Mouse (Mus musculus) CH12.LX (cell line): ENCODE measurements around the gene Exph5. TPM values are rescaled to one million over a fixed set of nuclear protein-coding genes. Genes with fewer than 3 reads are reported as not detected.
A peak's percentile ranks its signal among the peaks of the same experiment; 100 is the strongest.

Experiments used
- DNase-seq: peaks from one replicate; pipeline ENCODE4 v3.0.0-alpha.2; 2013; ENCODE audit errors: extremely low read depth
- H3K27ac ChIP-seq: 2 replicates; pipeline ENCODE4 v1.5.1; 2012; ENCODE audit warnings: low read depth, mild to moderate bottlenecking, control low read depth, moderate library complexity; ENCODE audit not compliant: insufficient read depth
- H3K27me3 ChIP-seq: replicated peaks from 2 replicates; pipeline ENCODE3; 2012; ENCODE audit warnings: inconsistent platforms
- H3K36me3 ChIP-seq, 2 experiments: replicated peaks in 1 of 2; 2 replicates each; pipeline versions ENCODE3 to v1.6.1; 2012; ENCODE audit warnings: inconsistent platforms in 1 of 2, low read length in 1 of 2, mild to moderate bottlenecking in 1 of 2, mixed read lengths in 1 of 2, moderate library complexity in 1 of 2; ENCODE audit not compliant: control insufficient read depth in 1 of 2, insufficient read depth in 1 of 2
- H3K4me1 ChIP-seq, 2 experiments: 2 replicates each; pipeline ENCODE4 v1.6.1; 2012; ENCODE audit warnings: inconsistent platforms in 1 of 2, moderate library complexity in 1 of 2; ENCODE audit not compliant: insufficient read depth in 2 of 2, control insufficient read depth in 1 of 2
- H3K4me2 ChIP-seq: 2 replicates; pipeline ENCODE4 v1.6.1; 2012; ENCODE audit warnings: low read depth, mild to moderate bottlenecking, control low read depth; ENCODE audit not compliant: poor library complexity, insufficient read depth, severe bottlenecking
- H3K4me3 ChIP-seq, 3 experiments: fragments of 150-350 bp in 1 of 3; sonication (generic) in 1 of 3; replicated peaks in 1 of 3; 2 replicates each; pipeline versions ENCODE3 to v1.5.1; 2011 to 2012; ENCODE audit warnings: low read depth in 2 of 3, low read length in 2 of 3, mild to moderate bottlenecking in 2 of 3, moderate library complexity in 2 of 3, control low read depth in 1 of 3, improper control_type of control experiment in 1 of 3, inconsistent platforms in 1 of 3, mixed read lengths in 1 of 3; ENCODE audit not compliant: poor library complexity in 1 of 3
- H3K79me2 ChIP-seq: replicated peaks from 2 replicates; pipeline ENCODE4 v1.6.1; 2012; ENCODE audit warnings: mild to moderate bottlenecking, moderate library complexity; ENCODE audit not compliant: control insufficient read depth, poor library complexity, insufficient read depth, severe bottlenecking; ENCODE audit errors: extremely low read depth
- H3K9ac ChIP-seq: 2 replicates; pipeline ENCODE4 v1.6.1; 2012; ENCODE audit warnings: low read depth, mild to moderate bottlenecking, control low read depth, moderate library complexity; ENCODE audit not compliant: insufficient read depth
- H3K9me3 ChIP-seq: replicated peaks from 2 replicates; pipeline ENCODE3; 2012; ENCODE audit warnings: low read length, inconsistent platforms, mixed read lengths
- CHD2 ChIP-seq: IDR thresholded peaks from 2 replicates; pipeline ENCODE4 v1.6.1; 2011; ENCODE audit warnings: low read length, improper control_type of control experiment
- CTCF ChIP-seq, 2 experiments: IDR thresholded peaks in 1 of 2; conservative IDR thresholded peaks in 1 of 2; 2 replicates each; pipeline ENCODE4 v1.5.1; 2011 to 2012; ENCODE audit warnings: low read depth in 2 of 2, low read length in 2 of 2, improper control_type of control experiment in 1 of 2, inconsistent platforms in 1 of 2, mild to moderate bottlenecking in 1 of 2, moderate library complexity in 1 of 2
- ELF1 ChIP-seq: IDR thresholded peaks from 2 replicates; pipeline ENCODE4 v1.6.1; 2014; ENCODE audit warnings: low read depth, mild to moderate bottlenecking, inconsistent platforms, low read length, improper control_type of control experiment
- EP300 ChIP-seq: IDR thresholded peaks from 2 replicates; pipeline ENCODE4 v1.6.1; 2011; ENCODE audit warnings: low read length, improper control_type of control experiment
- GABPA ChIP-seq: IDR thresholded peaks from 2 replicates; pipeline ENCODE4 v1.6.1; 2012; ENCODE audit warnings: low read depth, low read length, improper control_type of control experiment, inconsistent platforms; ENCODE audit not compliant: insufficient replicate concordance
- HCFC1 ChIP-seq: IDR thresholded peaks from 2 replicates; pipeline ENCODE4 v1.6.1; 2012; ENCODE audit warnings: low read depth, mild to moderate bottlenecking, inconsistent platforms, low read length, improper control_type of control experiment
- MAFK ChIP-seq: IDR thresholded peaks from 2 replicates; pipeline ENCODE4 v1.6.1; 2011; ENCODE audit warnings: low read length, improper control_type of control experiment; ENCODE audit not compliant: insufficient replicate concordance
- POLR2AphosphoS2 ChIP-seq: IDR thresholded peaks from 2 replicates; pipeline ENCODE4 v1.6.1; 2011; ENCODE audit warnings: low read depth, low read length, improper control_type of control experiment
- RAD21 ChIP-seq: IDR thresholded peaks from 2 replicates; pipeline ENCODE4 v1.6.1; 2011; ENCODE audit warnings: low read depth, mild to moderate bottlenecking, low read length, improper control_type of control experiment, moderate library complexity
- SMC3 ChIP-seq: IDR thresholded peaks from 2 replicates; pipeline ENCODE4 v1.6.1; 2011; ENCODE audit warnings: low read depth, low read length, improper control_type of control experiment
- TBP ChIP-seq: conservative IDR thresholded peaks from 2 replicates; pipeline ENCODE4 v1.6.1; 2011; ENCODE audit warnings: low read depth, low read length, improper control_type of control experiment
- ZMIZ1 ChIP-seq: IDR thresholded peaks from 2 replicates; pipeline ENCODE4 v1.6.1; 2012; ENCODE audit warnings: low read depth, mild to moderate bottlenecking, inconsistent platforms, low read length, improper control_type of control experiment
- ZNF384 ChIP-seq: IDR thresholded peaks from 2 replicates; pipeline ENCODE4 v1.6.1; 2012; ENCODE audit warnings: low read depth, low read length, improper control_type of control experiment, inconsistent platforms
- dilution Hi-C: fragments of 300-500 bp; cut with MboI; formaldehyde crosslinking; loops from 2 replicates; pipeline ENCODE4 v1.14.3; 2020; ENCODE audit warnings: low sequenced_read_pairs; ENCODE audit not compliant: extremely low pct_unique_long_range_greater_than_20kb, extremely low pct_ligation_motif_present
- in situ Hi-C: fragments of 300-500 bp; cut with MboI; formaldehyde crosslinking; loops from 3 replicates; pipeline ENCODE4 v1.14.3; 2019; ENCODE audit warnings: low sequenced_read_pairs, low pct_ligation_motif_present, low pct_unique_long_range_greater_than_20kb, mixed read lengths
- polyA plus RNA-seq: library from polyadenylated mRNA; unstranded; fragments of >175 nt; gene quantifications from 2 replicates; pipeline ENCODE4 v1.2.1, GENCODE M21; 2012; ENCODE audit warnings: low read depth; ENCODE audit not compliant: insufficient read length
- total RNA-seq, 2 experiments: library from RNA; depleted of rRNA; stranded (reverse); fragments of 300-350 nt in 1 of 2; fragments of >200 nt in 1 of 2; gene quantifications; 2 replicates each; pipeline ENCODE4 v1.2.3; 2012 to 2014

The Exph5 gene
- total and polyA plus RNA-seq, 3 experiments = 0.04 TPM; not detected in 2

- dilution Hi-C loops = no loop called here
- H3K9me3 ChIP-seq = no peaks in the 10 kb centered on the region
- TF ChIP-seq CTCF (conservative IDR thresholded peaks at IDR 0.05 in 1 of 2, IDR thresholded peaks at IDR 0.05 in 1 of 2; ENCODE audit: low read depth in 2 of 2, low read length in 2 of 2) = peak in 1 of 2 experiments; percentile 54; a peak in 2 of 4 replicates
- TF ChIP-seq RAD21 = peak; percentile 13
- no peak for TF ChIP-seq CHD2
- peak; percentile 14; the same call in 1 of the 2 replicates for TF ChIP-seq SMC3
- TF ChIP-seq, all 38 proteins: peak for 3
- in situ Hi-C loops = no loop called here
- H3K4me3 ChIP-seq = no peak overlapping the region
- H3K36me3 ChIP-seq = no peaks in the 10 kb centered on the region
- DNase-seq = peak; percentile 7
- no peak overlapping the region for H3K27ac ChIP-seq
- no peaks in the 10 kb centered on the region for H3K79me2 ChIP-seq
- no peak overlapping the region; the same call in 1 of the 2 replicates for H3K4me2 ChIP-seq
- H3K4me1 ChIP-seq = no peaks in the 10 kb centered on the region
- H3K27me3 ChIP-seq = no peaks in the 10 kb centered on the region
- H3K9ac ChIP-seq = no peak overlapping the region
These were observed 32.6 kb upstream of the Exph5 start for GRCm38 (mm10) chr9:53268731-53269465.

DNA sequence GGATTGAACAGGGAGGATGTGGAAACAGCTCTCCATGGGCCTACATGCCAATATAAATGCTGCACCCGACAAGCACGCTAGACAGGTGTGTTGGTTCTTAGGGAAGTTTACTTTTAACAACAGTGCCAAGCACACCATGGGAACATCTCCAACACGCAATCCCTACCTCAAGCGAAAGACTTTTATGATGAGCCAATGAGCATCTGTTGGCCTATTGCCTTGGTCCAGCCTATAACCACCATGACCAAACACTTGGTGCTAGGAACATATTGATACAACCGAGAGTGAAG is 32.1 kb upstream of the Exph5 start:
- Histone ChIP-seq H3K36me3 (no peaks in the 10 kb centered on the region), H3K27ac (no peak overlapping the region), H3K27me3 (no peaks in the 10 kb centered on the region), H3K4me2 (no peak overlapping the region), H3K79me2 (no peaks in the 10 kb centered on the region), H3K4me3 (no peak overlapping the region), H3K9ac (no peak overlapping the region), H3K4me1 (no peaks in the 10 kb centered on the region), H3K9me3 (no peaks in the 10 kb centered on the region)
- TF ChIP-seq TBP (no peak), GABPA (no peak), MAFK (no peak), ELF1 (no peak), POLR2AphosphoS2 (no peak), EP300 (no peak), ZMIZ1 (no peak), ZNF384 (no peak), RAD21 (no peak), HCFC1 (no peak)
- DNase-seq = no peak
- dilution Hi-C loops = no loop called here
- in situ Hi-C loops = no loop called here
